Mouse (Mus musculus) forebrain, embryonic 15.5 days (tissue): ENCODE measurements around the gene Gm10354. TPM values are rescaled to one million over a fixed set of nuclear protein-coding genes. Genes with fewer than 3 reads are reported as not detected.
"Not testable (repeated sequence)": the region's sequence is repeated elsewhere in the genome, so short reads cannot be mapped to it uniquely, and the experiment has no call there.

Experiments used
- ATAC-seq: fragments of 200-750 bp; cut with Nextera tagmentation; replicated peaks from 2 replicates; pipeline ENCODE4 v1.8.0; 2017; ENCODE audit warnings: mild to moderate bottlenecking, moderate TSS enrichment, moderate library complexity
- H3K27ac ChIP-seq: fragments of 300-500 bp; sonication (generic); replicated peaks from 2 replicates; pipeline ENCODE4 v1.5.1; 2015; ENCODE audit warnings: mild to moderate bottlenecking, inconsistent platforms
- H3K27me3 ChIP-seq: fragments of 300-500 bp; sonication (generic); 2 replicates; pipeline ENCODE4 v1.6.1; 2015; ENCODE audit warnings: inconsistent platforms
- H3K36me3 ChIP-seq: fragments of 300-500 bp; sonication (generic); 2 replicates; pipeline ENCODE4 v1.6.1; 2015; ENCODE audit warnings: mild to moderate bottlenecking, inconsistent platforms
- H3K4me1 ChIP-seq: fragments of 300-500 bp; sonication (generic); 2 replicates; pipeline ENCODE4 v1.6.1; 2015; ENCODE audit warnings: inconsistent platforms
- H3K4me2 ChIP-seq: fragments of 300-500 bp; sonication (generic); replicated peaks from 2 replicates; pipeline ENCODE4 v1.6.1; 2015; ENCODE audit warnings: mild to moderate bottlenecking, inconsistent platforms
- H3K4me3 ChIP-seq: fragments of 300-500 bp; sonication (generic); 2 replicates; pipeline ENCODE4 v1.5.1; 2015; ENCODE audit warnings: mild to moderate bottlenecking, inconsistent platforms
- H3K9ac ChIP-seq: fragments of 300-500 bp; sonication (generic); replicated peaks from 2 replicates; pipeline ENCODE4 v1.6.1; 2015; ENCODE audit warnings: mild to moderate bottlenecking, inconsistent platforms
- H3K9me3 ChIP-seq: fragments of 300-500 bp; sonication (generic); 2 replicates; pipeline ENCODE4 v1.6.1; 2016; ENCODE audit warnings: inconsistent platforms
- WGBS: fragments of 180-500 bp; shearing (Covaris S2); methylation state at CpG from one replicate; pipeline ENCODE4 v1.1.7; 2015; ENCODE audit warnings: mixed read lengths; 5-methylcytosine and 5-hydroxymethylcytosine counted together
- polyA plus RNA-seq: library from polyadenylated mRNA; unstranded; fragments of >200 nt; fragmentation: Nextera tagmentation; extraction: Ambion mirVana; gene quantifications from 2 replicates; pipeline ENCODE4 v1.2.1, GENCODE M21; 2015

Gene Gm10354
- polyA plus RNA-seq, 1 experiment from 2014 or later, result not detected

DNA sequence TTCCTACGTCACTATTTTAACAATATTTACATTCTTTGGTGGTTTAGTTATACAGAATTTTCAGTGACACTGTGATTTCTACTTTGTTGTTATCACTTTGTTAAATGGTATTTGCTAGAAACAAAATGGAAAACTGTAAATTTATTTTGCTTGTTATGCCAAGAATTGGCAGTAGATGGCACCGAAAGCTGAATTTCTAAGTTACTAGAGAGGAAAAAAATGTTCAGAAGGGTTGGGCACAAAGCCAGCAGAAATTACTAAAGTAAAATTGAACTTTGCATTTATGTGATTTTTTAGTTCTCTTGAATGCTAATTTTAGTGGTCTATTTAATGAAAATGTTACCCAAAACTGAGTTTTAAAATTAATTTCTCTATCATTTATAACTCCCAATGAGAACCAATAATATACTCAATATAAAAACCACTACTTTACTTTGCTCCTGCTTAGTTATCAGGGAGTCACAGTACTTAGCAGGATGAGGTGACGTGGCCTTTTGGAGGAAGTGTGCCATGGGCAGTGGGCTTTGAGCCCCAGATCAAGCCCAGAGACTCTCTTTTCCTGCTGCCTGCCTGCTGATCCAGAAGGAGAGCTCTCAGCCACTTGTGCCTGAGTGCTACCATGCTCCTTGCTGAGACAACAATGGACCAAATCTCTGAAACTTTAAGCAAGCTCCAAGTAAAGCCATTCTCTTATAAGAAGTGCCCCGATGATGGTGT is 31.1 kb downstream of the Gm10354 start:
- H3K4me2 ChIP-seq, ATAC-seq, H3K27me3 ChIP-seq, H3K4me1 ChIP-seq, H3K9ac ChIP-seq, H3K4me3 ChIP-seq, H3K27ac ChIP-seq, H3K36me3 ChIP-seq: not testable (repeated sequence)
- 61% methylated on average over 4 of the region's 4 CpGs for WGBS
- peaks cover 10% of the 10 kb centered on the region; the same call in 1 of the 2 replicates for H3K9me3 ChIP-seq

DNA sequence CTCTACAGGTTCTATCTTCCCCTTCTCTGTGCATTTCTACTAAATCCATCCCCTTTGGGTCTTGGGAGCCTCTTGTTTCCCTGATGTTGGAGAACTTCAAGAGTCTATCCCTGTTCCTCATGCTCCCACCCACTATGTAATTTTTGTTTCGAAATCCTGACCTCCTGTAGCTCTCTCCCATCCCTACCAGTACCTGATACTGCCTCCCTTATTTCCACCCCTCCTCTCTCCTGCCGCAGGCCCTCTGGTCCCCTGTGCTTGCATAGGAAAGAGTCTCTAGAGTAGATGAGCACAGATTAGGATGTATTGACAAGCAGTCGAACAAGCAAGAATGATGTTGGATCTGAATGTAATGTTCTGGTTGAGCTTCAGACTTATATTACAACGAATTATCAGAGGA is 33.2 kb downstream of the Gm10354 start:
- not testable (repeated sequence) for H3K27me3 ChIP-seq, ATAC-seq, H3K4me1 ChIP-seq, H3K9me3 ChIP-seq, H3K4me2 ChIP-seq, H3K36me3 ChIP-seq, H3K9ac ChIP-seq, H3K4me3 ChIP-seq, H3K27ac ChIP-seq
- WGBS, result 66% methylated on average over 4 of the region's 4 CpGs

- not testable (repeated sequence) for H3K4me2 ChIP-seq, H3K4me3 ChIP-seq, H3K27me3 ChIP-seq, H3K9me3 ChIP-seq, ATAC-seq, H3K4me1 ChIP-seq, H3K9ac ChIP-seq, H3K36me3 ChIP-seq, H3K27ac ChIP-seq
- WGBS, result 92% methylated on average over 1 of the region's 1 CpGs
Measured at GRCm38 (mm10) chr5:14941043-14941442, 37.7 kb downstream of the Gm10354 start.

- H3K9me3 ChIP-seq, H3K27ac ChIP-seq, H3K36me3 ChIP-seq, H3K27me3 ChIP-seq, H3K4me3 ChIP-seq, ATAC-seq, H3K4me1 ChIP-seq, H3K4me2 ChIP-seq, H3K9ac ChIP-seq: not testable (repeated sequence)
- WGBS, result 39% methylated on average over 1 of the region's 1 CpGs
Measured at GRCm38 (mm10) chr5:14938329-14938728, 40.4 kb downstream of the Gm10354 start, which contains the start of gene Speer4e. Gene Speer4e (minus strand): TSS chr5:14938429.

- H3K4me3 ChIP-seq, ATAC-seq, H3K9ac ChIP-seq, H3K4me2 ChIP-seq, H3K27ac ChIP-seq, H3K4me1 ChIP-seq, H3K27me3 ChIP-seq, H3K36me3 ChIP-seq, H3K9me3 ChIP-seq: not testable (repeated sequence)
- WGBS, result 71% methylated on average over 5 of the region's 6 CpGs
Measured at GRCm38 (mm10) chr5:14933721-14934120, 45.0 kb downstream of the Gm10354 start.

GRCm38 (mm10) chr5:14927047-14927446 is 51.7 kb downstream of the Gm10354 start:
- H3K4me1 ChIP-seq, H3K27me3 ChIP-seq, H3K9me3 ChIP-seq, H3K36me3 ChIP-seq, H3K4me3 ChIP-seq, H3K4me2 ChIP-seq, ATAC-seq, H3K9ac ChIP-seq, H3K27ac ChIP-seq: not testable (repeated sequence)
- WGBS, result 33% methylated on average over 4 of the region's 4 CpGs

Other genes starting within 250 kb of the Gm10354 start
- not detected in 2 replicates for gene Gm9758, start 64.0 kb downstream of the Gm10354 start, polyA plus RNA-seq
- gene Speer4e, start 40.5 kb downstream of the Gm10354 start, polyA plus RNA-seq, result not detected in 2 replicates
- not detected in 2 replicates for gene Gm17019, start 54.1 kb upstream of the Gm10354 start, polyA plus RNA-seq